20 mouse cellular contexts compared by ENCODE assay signal in the genomic region with DNA sequence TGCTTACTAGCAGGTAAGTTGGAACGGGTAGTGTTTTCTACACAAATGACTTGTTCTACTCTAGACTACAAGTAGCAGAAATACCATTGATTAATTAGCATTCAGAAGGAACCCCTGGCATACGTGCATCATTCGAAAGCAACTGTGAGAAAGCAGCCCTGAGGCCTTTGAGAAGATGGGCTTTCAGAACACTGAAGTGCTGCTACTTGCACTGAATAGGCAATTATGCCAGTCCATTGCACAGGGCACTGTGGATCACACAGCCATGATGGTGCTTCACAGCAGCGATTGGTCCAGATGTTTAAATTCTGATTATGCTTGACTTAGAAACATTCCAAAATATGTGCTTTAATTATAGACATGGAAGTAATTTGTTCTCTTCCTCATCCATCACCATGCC.
DNase-seq lines count a peak whose midpoint lies in the region; ATAC-seq lines count a peak whose summit lies in the region.
"Had no signal": no experiment of that assay in that cellular context is flagged by ENCODE, and none has a peak within 500 bp of the region (broad histone marks: within the 10 kb centered on the region; RNA-seq: fewer than 3 reads in every experiment).

No protein-coding gene starts in this region.

- no peak overlapping the region for H3K27ac ChIP-seq in midbrain, embryonic 11.5 days (ENCODE audit: low read depth, low read length)
- no peak overlapping the region for H3K27ac ChIP-seq in midbrain, embryonic 10.5 days (replicated peaks)
- 0 out of 2 replicates have a peak overlapping the region, but pooled peaks have one; percentile 5 for H3K27ac ChIP-seq in hindbrain, embryonic 10.5 days
- no peak overlapping the region for H3K27ac ChIP-seq in midbrain, embryonic 15.5 days
- H3K27ac ChIP-seq: heart, embryonic 10.5 days; limb, embryonic 15.5 days had no signal

- H3K9ac ChIP-seq in midbrain, embryonic 11.5 days (ENCODE audit: low read length) = no peak overlapping the region
- H3K9ac ChIP-seq in midbrain, embryonic 15.5 days = no peak overlapping the region
- H3K9ac ChIP-seq: limb, embryonic 15.5 days; liver, postnatal 0 days had no signal

- 44% methylated on average over 4 of the region's 4 CpGs for WGBS in midbrain, embryonic 11.5 days
- 39% methylated on average over 4 of the region's 4 CpGs for WGBS in midbrain, embryonic 10.5 days
- WGBS in hindbrain, embryonic 10.5 days = 48% methylated on average over 4 of the region's 4 CpGs
- 31% methylated on average over 4 of the region's 4 CpGs for WGBS in midbrain, embryonic 15.5 days

- H3K4me2 ChIP-seq in midbrain, embryonic 11.5 days = no peak overlapping the region
- no peak overlapping the region for H3K4me2 ChIP-seq in midbrain, embryonic 15.5 days
- H3K4me2 ChIP-seq: limb, embryonic 15.5 days had no signal

- H3K9me3 ChIP-seq in midbrain, embryonic 11.5 days (ENCODE audit: control insufficient read depth, low read length) = no peaks in the 10 kb centered on the region
- H3K9me3 ChIP-seq in midbrain, embryonic 10.5 days (replicated peaks) = no peaks in the 10 kb centered on the region
- no peaks in the 10 kb centered on the region for H3K9me3 ChIP-seq in hindbrain, embryonic 10.5 days
- no peaks in the 10 kb centered on the region for H3K9me3 ChIP-seq in midbrain, embryonic 15.5 days
- H3K9me3 ChIP-seq: heart, embryonic 10.5 days; limb, embryonic 15.5 days had no signal

- H3K4me3 ChIP-seq in midbrain, embryonic 11.5 days (ENCODE audit: low read depth, low read length) = no peak overlapping the region
- no peak overlapping the region for H3K4me3 ChIP-seq in midbrain, embryonic 10.5 days
- H3K4me3 ChIP-seq in hindbrain, embryonic 10.5 days = no peak overlapping the region
- H3K4me3 ChIP-seq in midbrain, embryonic 15.5 days = no peak overlapping the region
- H3K4me3 ChIP-seq: heart, embryonic 10.5 days; limb, embryonic 15.5 days had no signal

- peaks cover 17% of the 10 kb centered on the region for H3K27me3 ChIP-seq in midbrain, embryonic 11.5 days (ENCODE audit: control insufficient read depth, insufficient read depth, low read length)
- H3K27me3 ChIP-seq in midbrain, embryonic 10.5 days (ENCODE audit: low read depth, poor library complexity, severe bottlenecking) = peaks cover 87% of the 10 kb centered on the region
- peaks cover 8% of the 10 kb centered on the region; the same call in 1 of the 2 replicates for H3K27me3 ChIP-seq in hindbrain, embryonic 10.5 days (ENCODE audit: insufficient read depth, poor library complexity, severe bottlenecking)
- H3K27me3 ChIP-seq in midbrain, embryonic 15.5 days (replicated peaks) = peaks cover 4% of the 10 kb centered on the region; the same call in 1 of the 2 replicates
- H3K27me3 ChIP-seq: CH12.LX; limb, embryonic 15.5 days had no signal

- no peaks in the 10 kb centered on the region for H3K36me3 ChIP-seq in midbrain, embryonic 11.5 days (ENCODE audit: control insufficient read depth, insufficient read depth, low read length)
- H3K36me3 ChIP-seq in midbrain, embryonic 10.5 days = no peaks in the 10 kb centered on the region
- H3K36me3 ChIP-seq in hindbrain, embryonic 10.5 days = no peaks in the 10 kb centered on the region
- no peaks in the 10 kb centered on the region for H3K36me3 ChIP-seq in midbrain, embryonic 15.5 days (replicated peaks)
- H3K36me3 ChIP-seq: heart, embryonic 10.5 days; limb, embryonic 15.5 days had no signal

- no peaks in the 10 kb centered on the region for H3K4me1 ChIP-seq in midbrain, embryonic 11.5 days (ENCODE audit: control insufficient read depth, insufficient read depth, low read length)
- H3K4me1 ChIP-seq in midbrain, embryonic 10.5 days = peaks cover 10% of the 10 kb centered on the region
- peaks cover 16% of the 10 kb centered on the region for H3K4me1 ChIP-seq in hindbrain, embryonic 10.5 days (replicated peaks)
- peaks cover 3% of the 10 kb centered on the region for H3K4me1 ChIP-seq in midbrain, embryonic 15.5 days
- H3K4me1 ChIP-seq: heart, embryonic 10.5 days; limb, embryonic 15.5 days had no signal

- no peak for DNase-seq in midbrain, embryonic 11.5 days (ENCODE audit: low spot score, missing footprints)
- no peak for DNase-seq in midbrain, embryonic 10.5 days (ENCODE audit: low spot score)
- DNase-seq in hindbrain, embryonic 10.5 days (ENCODE audit: low spot score) = no peak
- DNase-seq in testis, postnatal 10 days (ENCODE audit: low spot score) = no peak
- DNase-seq in cerebellum, postnatal 10 days = no peak
- no peak for DNase-seq in kidney, adult 9 months
- DNase-seq in ovary, adult 18-20 months (ENCODE audit: low spot score) = no peak
- DNase-seq: adrenal gland, postnatal 14 days; cerebellum, postnatal 36 days; gastrocnemius, postnatal 14 days; heart, postnatal 4 days; kidney, adult 11 months; kidney, postnatal 36 days; liver, postnatal 0 days; lung, postnatal 36 days; thymus, adult 18-20 months had no signal

- ATAC-seq in midbrain, embryonic 11.5 days (ENCODE audit: low FRiP score) = peak; percentile 55
- ATAC-seq in midbrain, embryonic 15.5 days (replicated peaks) = peak; percentile 83
- ATAC-seq: liver, postnatal 0 days had no signal
